Mouse (Mus musculus): Measurements from ENCODE around the gene Plin4. TPM values are rescaled to one million over a fixed set of nuclear protein-coding genes. Genes with fewer than 3 reads are reported as not detected.

The Plin4 gene
- polyA plus RNA-seq, 1 experiment, result 6.2 TPM

- Histone ChIP-seq H3K27me3 (ENCODE audit: control insufficient read depth, insufficient read depth, low read length) (no peaks in the 10 kb centered on the region), H3K36me3 (ENCODE audit: control insufficient read depth, insufficient read depth, low read length) (peaks cover 35% of the 10 kb centered on the region), H3K27ac (ENCODE audit: insufficient read depth, low read depth, low read length) (no peak overlapping the region), H3K4me1 (ENCODE audit: control insufficient read depth, insufficient read depth, insufficient read length, low read length) (no peaks in the 10 kb centered on the region), H3K4me3 (ENCODE audit: low read depth, low read length) (no peak overlapping the region)
- WGBS, result 93% methylated on average over 5 of the region's 5 CpGs
- no peak for TF ChIP-seq POLR2A (IDR thresholded peaks at IDR 0.05; ENCODE audit: low read depth, low read length)
- TF ChIP-seq CTCF (IDR thresholded peaks at IDR 0.05; ENCODE audit: extremely low read depth, insufficient read length, insufficient replicate concordance, low read depth, low read length), result no peak
Measured at GRCm38 (mm10) chr17:56102158-56102557, 7.4 kb downstream of the Plin4 start.

- Histone ChIP-seq H3K36me3 (ENCODE audit: control insufficient read depth, insufficient read depth, low read length) (peaks cover 43% of the 10 kb centered on the region), H3K4me1 (ENCODE audit: control insufficient read depth, insufficient read depth, insufficient read length, low read length) (no peaks in the 10 kb centered on the region), H3K27ac (ENCODE audit: insufficient read depth, low read depth, low read length) (no peak overlapping the region), H3K4me3 (ENCODE audit: low read depth, low read length) (no peak overlapping the region), H3K27me3 (ENCODE audit: control insufficient read depth, insufficient read depth, low read length) (no peaks in the 10 kb centered on the region)
- WGBS, result 87% methylated on average over 3 of the region's 3 CpGs
- TF ChIP-seq CTCF (IDR thresholded peaks at IDR 0.05; ENCODE audit: extremely low read depth, insufficient read length, insufficient replicate concordance, low read depth, low read length) (no peak), POLR2A (IDR thresholded peaks at IDR 0.05; ENCODE audit: low read depth, low read length) (no peak)
Measured at GRCm38 (mm10) chr17:56100811-56101210, 8.8 kb downstream of the Plin4 start.

- 90% methylated on average over 15 of the region's 15 CpGs for WGBS
- no peaks in the 10 kb centered on the region for H3K4me1 ChIP-seq (ENCODE audit: control insufficient read depth, insufficient read depth, insufficient read length, low read length)
- peaks cover 46% of the 10 kb centered on the region for H3K36me3 ChIP-seq (ENCODE audit: control insufficient read depth, insufficient read depth, low read length)
- TF ChIP-seq POLR2A (IDR thresholded peaks at IDR 0.05; ENCODE audit: low read depth, low read length), result no peak
- no peak for TF ChIP-seq CTCF (IDR thresholded peaks at IDR 0.05; ENCODE audit: extremely low read depth, insufficient read length, insufficient replicate concordance, low read depth, low read length)
- H3K27ac ChIP-seq (ENCODE audit: insufficient read depth, low read depth, low read length), result no peak overlapping the region
- no peak overlapping the region for H3K4me3 ChIP-seq (ENCODE audit: low read depth, low read length)
- no peaks in the 10 kb centered on the region for H3K27me3 ChIP-seq (ENCODE audit: control insufficient read depth, insufficient read depth, low read length)
Measured at GRCm38 (mm10) chr17:56098711-56099572, 10.7 kb downstream of the Plin4 start.

GRCm38 (mm10) chr17:56098180-56098579 is 11.4 kb downstream of the Plin4 start:
- Histone ChIP-seq H3K36me3 (ENCODE audit: control insufficient read depth, insufficient read depth, low read length) (peaks cover 46% of the 10 kb centered on the region), H3K4me3 (ENCODE audit: low read depth, low read length) (no peak overlapping the region)
- 90% methylated on average over 8 of the region's 8 CpGs for WGBS

GRCm38 (mm10) chr17:56096883-56097282 is 12.7 kb downstream of the Plin4 start:
- 89% methylated on average over 12 of the region's 12 CpGs for WGBS
- no peak for TF ChIP-seq CTCF (IDR thresholded peaks at IDR 0.05; ENCODE audit: extremely low read depth, insufficient read length, insufficient replicate concordance, low read depth, low read length)
- Histone ChIP-seq H3K27me3 (ENCODE audit: control insufficient read depth, insufficient read depth, low read length) (no peaks in the 10 kb centered on the region), H3K4me1 (ENCODE audit: control insufficient read depth, insufficient read depth, insufficient read length, low read length) (no peaks in the 10 kb centered on the region), H3K4me3 (ENCODE audit: low read depth, low read length) (no peak overlapping the region), H3K36me3 (ENCODE audit: control insufficient read depth, insufficient read depth, low read length) (peaks cover 38% of the 10 kb centered on the region), H3K27ac (ENCODE audit: insufficient read depth, low read depth, low read length) (no peak overlapping the region)

More at GRCm38 (mm10) chr17:56098180-56098579, 11.4 kb downstream of the Plin4 start:
- H3K27ac ChIP-seq (ENCODE audit: insufficient read depth, low read depth, low read length), result no peak overlapping the region
- H3K27me3 ChIP-seq (ENCODE audit: control insufficient read depth, insufficient read depth, low read length), result no peaks in the 10 kb centered on the region
- TF ChIP-seq POLR2A (IDR thresholded peaks at IDR 0.05; ENCODE audit: low read depth, low read length), result no peak
- no peak for TF ChIP-seq CTCF (IDR thresholded peaks at IDR 0.05; ENCODE audit: extremely low read depth, insufficient read length, insufficient replicate concordance, low read depth, low read length)
- no peaks in the 10 kb centered on the region for H3K4me1 ChIP-seq (ENCODE audit: control insufficient read depth, insufficient read depth, insufficient read length, low read length)

- 96% methylated on average over 1 of the region's 1 CpGs for WGBS
- Histone ChIP-seq H3K4me1 (ENCODE audit: control insufficient read depth, insufficient read depth, insufficient read length, low read length) (no peaks in the 10 kb centered on the region), H3K27ac (ENCODE audit: insufficient read depth, low read depth, low read length) (no peak overlapping the region), H3K4me3 (ENCODE audit: low read depth, low read length) (no peak overlapping the region), H3K36me3 (ENCODE audit: control insufficient read depth, insufficient read depth, low read length) (peaks cover 15% of the 10 kb centered on the region), H3K27me3 (ENCODE audit: control insufficient read depth, insufficient read depth, low read length) (no peaks in the 10 kb centered on the region)
- no peak for TF ChIP-seq POLR2A (IDR thresholded peaks at IDR 0.05; ENCODE audit: low read depth, low read length)
- no peak for TF ChIP-seq CTCF (IDR thresholded peaks at IDR 0.05; ENCODE audit: extremely low read depth, insufficient read length, insufficient replicate concordance, low read depth, low read length)
Measured at GRCm38 (mm10) chr17:56092794-56093193, 16.8 kb downstream of the Plin4 start.

- TF ChIP-seq POLR2A (IDR thresholded peaks at IDR 0.05; ENCODE audit: low read depth, low read length), result no peak
- no peak for TF ChIP-seq CTCF (IDR thresholded peaks at IDR 0.05; ENCODE audit: extremely low read depth, insufficient read length, insufficient replicate concordance, low read depth, low read length)
- peaks cover 14% of the 10 kb centered on the region for H3K36me3 ChIP-seq (ENCODE audit: control insufficient read depth, insufficient read depth, low read length)
- H3K27ac ChIP-seq (ENCODE audit: insufficient read depth, low read depth, low read length), result no peak overlapping the region
- H3K4me1 ChIP-seq (ENCODE audit: control insufficient read depth, insufficient read depth, insufficient read length, low read length), result no peaks in the 10 kb centered on the region
- no peak overlapping the region for H3K4me3 ChIP-seq (ENCODE audit: low read depth, low read length)
- H3K27me3 ChIP-seq (ENCODE audit: control insufficient read depth, insufficient read depth, low read length), result no peaks in the 10 kb centered on the region
- WGBS, result 85% methylated on average over 1 of the region's 1 CpGs
Measured at GRCm38 (mm10) chr17:56092312-56092711, 17.3 kb downstream of the Plin4 start.

Data from small intestine, adult 2 months (tissue).